Mouse (Mus musculus) MEL (cell line): ENCODE results near the gene Zfp593. TPM values are rescaled to one million over a fixed set of nuclear protein-coding genes. Genes with fewer than 3 reads are reported as not detected.

Experiments used
- DNase-seq: peaks from one replicate; pipeline ENCODE4 v3.0.0; 2011; ENCODE audit warnings: low read depth, low spot score
- H3K27ac ChIP-seq: 2 replicates; pipeline ENCODE4 v1.5.1; 2012; ENCODE audit warnings: low read depth, mild to moderate bottlenecking, control low read depth, low read length, moderate library complexity; ENCODE audit not compliant: control insufficient read depth
- H3K27me3 ChIP-seq, 2 experiments: fragments of 150-350 bp in 1 of 2; sonication (generic) in 1 of 2; 2 replicates each; pipeline ENCODE4 v1.6.1; 2012; ENCODE audit warnings: low read length in 2 of 2, mild to moderate bottlenecking in 2 of 2, improper control_type of control experiment in 1 of 2, moderate library complexity in 1 of 2; ENCODE audit not compliant: insufficient read depth in 2 of 2, control insufficient read depth in 1 of 2
- H3K36me3 ChIP-seq, 2 experiments: 2 replicates each; pipeline ENCODE4 v1.6.1; 2012 to 2014; ENCODE audit warnings: low read length in 2 of 2, improper control_type of control experiment in 1 of 2, inconsistent platforms in 1 of 2, mild to moderate bottlenecking in 1 of 2; ENCODE audit not compliant: insufficient read depth in 2 of 2, control insufficient read depth in 1 of 2
- H3K4me1 ChIP-seq, 2 experiments: fragments of 150-350 bp in 1 of 2; sonication (generic) in 1 of 2; 2 replicates each; pipeline ENCODE4 v1.6.1; 2012; ENCODE audit warnings: low read length in 2 of 2, improper control_type of control experiment in 1 of 2, mild to moderate bottlenecking in 1 of 2; ENCODE audit not compliant: insufficient read depth in 2 of 2, control insufficient read depth in 1 of 2
- H3K4me3 ChIP-seq, 2 experiments: fragments of 150-350 bp in 1 of 2; sonication (generic) in 1 of 2; 2 replicates each; pipeline ENCODE4 v1.5.1; 2012; ENCODE audit warnings: low read depth in 2 of 2, low read length in 2 of 2, mild to moderate bottlenecking in 2 of 2, moderate library complexity in 2 of 2, control low read depth in 1 of 2, improper control_type of control experiment in 1 of 2; ENCODE audit not compliant: control insufficient read depth in 1 of 2, insufficient read depth in 1 of 2
- H3K79me2 ChIP-seq: 2 replicates; pipeline ENCODE4 v1.6.1; 2012; ENCODE audit warnings: mild to moderate bottlenecking, low read length, moderate library complexity; ENCODE audit not compliant: control insufficient read depth, poor library complexity, insufficient read depth
- H3K9ac ChIP-seq: 2 replicates; pipeline ENCODE4 v1.6.1; 2012; ENCODE audit warnings: low read depth, mild to moderate bottlenecking, control low read depth, low read length, moderate library complexity; ENCODE audit not compliant: control insufficient read depth, poor library complexity, severe bottlenecking
- H3K9me3 ChIP-seq: fragments of 150-350 bp; sonication (generic); replicated peaks from 2 replicates; pipeline ENCODE4 v1.6.1; 2012; ENCODE audit warnings: mild to moderate bottlenecking, low read length, improper control_type of control experiment, moderate library complexity; ENCODE audit not compliant: insufficient read depth
- CHD1 ChIP-seq: IDR thresholded peaks from 2 replicates; pipeline ENCODE4 v1.6.1; 2012; ENCODE audit warnings: low read depth, mild to moderate bottlenecking, inconsistent platforms, low read length, improper control_type of control experiment
- CTCF ChIP-seq, 3 experiments: IDR thresholded peaks in 2 of 3; conservative IDR thresholded peaks in 1 of 3; 2 replicates each; pipeline ENCODE4 v1.5.1; 2011 to 2012; ENCODE audit warnings: low read length in 3 of 3, low read depth in 2 of 3, mild to moderate bottlenecking in 2 of 3, improper control_type of control experiment in 1 of 3, inconsistent platforms in 1 of 3, mixed read lengths in 1 of 3, moderate library complexity in 1 of 3; ENCODE audit not compliant: control insufficient read depth in 1 of 3, insufficient read depth in 1 of 3, poor library complexity in 1 of 3, severe bottlenecking in 1 of 3
- E2F4 ChIP-seq: IDR thresholded peaks from 2 replicates; pipeline ENCODE4 v1.6.1; 2011; ENCODE audit warnings: low read depth, low read length, improper control_type of control experiment, borderline replicate concordance
- ELF1 ChIP-seq: IDR thresholded peaks from 2 replicates; pipeline ENCODE4 v1.6.1; 2014; ENCODE audit warnings: low read depth, mild to moderate bottlenecking, inconsistent platforms, low read length, improper control_type of control experiment, moderate library complexity
- EP300 ChIP-seq, 2 experiments: IDR thresholded peaks; 2 replicates each; pipeline ENCODE4 v1.6.1; 2011; ENCODE audit warnings: improper control_type of control experiment in 2 of 2, low read length in 2 of 2, low read depth in 1 of 2, mild to moderate bottlenecking in 1 of 2
- ETS1 ChIP-seq: IDR thresholded peaks from 2 replicates; pipeline ENCODE4 v1.6.1; 2012; ENCODE audit warnings: low read depth, mild to moderate bottlenecking, inconsistent platforms, low read length, improper control_type of control experiment, moderate library complexity
- MAFK ChIP-seq: IDR thresholded peaks from 2 replicates; pipeline ENCODE4 v1.6.1; 2011; ENCODE audit warnings: low read depth, mild to moderate bottlenecking, low read length, improper control_type of control experiment, borderline replicate concordance
- MAX ChIP-seq: IDR thresholded peaks from 2 replicates; pipeline ENCODE4 v1.6.1; 2011; ENCODE audit warnings: low read length, improper control_type of control experiment
- MEF2A ChIP-seq: IDR thresholded peaks from 2 replicates; pipeline ENCODE4 v1.6.1; 2014; ENCODE audit warnings: low read depth, mild to moderate bottlenecking, inconsistent platforms, low read length, improper control_type of control experiment; ENCODE audit not compliant: poor library complexity, insufficient replicate concordance, severe bottlenecking; ENCODE audit errors: extremely low read depth
- MYB ChIP-seq: IDR thresholded peaks from 2 replicates; pipeline ENCODE4 v1.6.1; 2011; ENCODE audit warnings: mild to moderate bottlenecking, low read depth, low read length, improper control_type of control experiment
- MYC ChIP-seq: IDR thresholded peaks from 2 replicates; pipeline ENCODE4 v1.6.1; 2011; ENCODE audit warnings: low read depth, mild to moderate bottlenecking, low read length, improper control_type of control experiment, moderate library complexity
- NRF1 ChIP-seq: IDR thresholded peaks from 2 replicates; pipeline ENCODE4 v1.6.1; 2014; ENCODE audit warnings: low read depth, mild to moderate bottlenecking, inconsistent platforms, low read length, improper control_type of control experiment, moderate library complexity; ENCODE audit not compliant: poor library complexity, insufficient read depth, severe bottlenecking
- RAD21 ChIP-seq: IDR thresholded peaks from 2 replicates; pipeline ENCODE4 v1.6.1; 2011; ENCODE audit warnings: mild to moderate bottlenecking, low read depth, low read length, improper control_type of control experiment
- SIN3A ChIP-seq: IDR thresholded peaks from 2 replicates; pipeline ENCODE4 v1.6.1; 2012; ENCODE audit warnings: low read length, improper control_type of control experiment, inconsistent platforms
- SMC3 ChIP-seq: IDR thresholded peaks from 2 replicates; pipeline ENCODE4 v1.6.1; 2011; ENCODE audit warnings: low read depth, low read length, improper control_type of control experiment
- TAL1 ChIP-seq: IDR thresholded peaks from 2 replicates; pipeline ENCODE4 v1.6.1; 2012; ENCODE audit warnings: mild to moderate bottlenecking, inconsistent platforms, low read length, moderate library complexity, mixed read lengths
- TBP ChIP-seq: IDR thresholded peaks from 2 replicates; pipeline ENCODE4 v1.8.0; 2011; ENCODE audit warnings: low read depth, low read length, improper control_type of control experiment
- TCF12 ChIP-seq: IDR thresholded peaks from 2 replicates; pipeline ENCODE4 v1.6.1; 2014; ENCODE audit warnings: low read depth, mild to moderate bottlenecking, inconsistent platforms, low read length, improper control_type of control experiment, moderate library complexity
- ZC3H11A ChIP-seq: IDR thresholded peaks from 2 replicates; pipeline ENCODE4 v1.6.1; 2012; ENCODE audit warnings: low read depth, mild to moderate bottlenecking, inconsistent platforms, low read length, improper control_type of control experiment
- ZKSCAN1 ChIP-seq: IDR thresholded peaks from 2 replicates; pipeline ENCODE4 v1.6.1; 2012; ENCODE audit warnings: low read depth, mild to moderate bottlenecking, inconsistent platforms, low read length, improper control_type of control experiment, moderate library complexity
- ZNF384 ChIP-seq: IDR thresholded peaks from 2 replicates; pipeline ENCODE4 v1.6.1; 2012; ENCODE audit warnings: low read depth, mild to moderate bottlenecking, inconsistent platforms, low read length, improper control_type of control experiment
- polyA plus RNA-seq, 2 experiments: library from polyadenylated mRNA; stranded (reverse) in 1 of 2; unstranded in 1 of 2; fragments of >175 nt in 1 of 2; fragments of >200 nt in 1 of 2; gene quantifications; 2 replicates each; pipeline versions ENCODE4 v1.2.1 to v1.2.4; 2012; ENCODE audit warnings: low replicate concordance in 2 of 2, low read depth in 1 of 2; ENCODE audit not compliant: insufficient read length in 2 of 2, insufficient read depth in 1 of 2, missing spikeins in 1 of 2
- total RNA-seq: library from RNA; depleted of rRNA; stranded (reverse); fragments of 300-350 nt; gene quantifications from 2 replicates; pipeline ENCODE4 v1.2.3, GENCODE M21; 2012

Gene Zfp593
- total and polyA plus RNA-seq, 3 experiments = 30.4 to 33.9 TPM; not detected in 1

DNA sequence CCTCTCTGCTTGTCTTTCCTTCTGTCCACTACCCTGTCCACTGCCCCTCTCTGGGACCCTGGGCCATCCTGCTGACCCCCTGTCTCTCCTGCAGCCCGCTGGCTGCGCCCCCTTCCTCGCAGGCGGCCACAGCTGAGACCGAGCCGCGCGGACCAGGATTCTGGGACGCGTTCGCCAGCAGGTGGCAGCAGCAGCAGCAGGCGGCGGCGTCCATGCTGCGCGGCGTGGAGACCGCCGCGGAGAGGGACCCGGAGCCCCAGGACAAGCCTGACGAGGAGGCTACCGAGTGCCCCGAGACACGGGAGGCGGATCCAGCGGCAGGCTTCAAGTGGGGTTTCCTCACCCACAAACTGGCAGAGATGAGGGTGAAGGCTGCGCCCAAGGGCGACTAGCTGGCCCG is 4.3 kb upstream of the Zfp593 start:
- no peak overlapping the region for H3K27ac ChIP-seq
- H3K4me3 ChIP-seq = peak overlapping the region; percentile 52 to 59
- H3K27me3 ChIP-seq = no peaks in the 10 kb centered on the region
- peaks cover 0 to 3% of the 10 kb centered on the region in 2 experiments; a peak in 1 of 4 replicates for H3K36me3 ChIP-seq
- H3K79me2 ChIP-seq = peaks cover 7% of the 10 kb centered on the region
- peak; percentile 75 for DNase-seq
- H3K4me1 ChIP-seq = peaks cover 2 to 12% of the 10 kb centered on the region in 2 experiments; a peak in 2 of 4 replicates
- H3K9ac ChIP-seq = peak overlapping the region; percentile 77
- H3K9me3 ChIP-seq = no peaks in the 10 kb centered on the region
- no peak for TF ChIP-seq ELF1
- TF ChIP-seq MYC = no peak
- no peak for TF ChIP-seq CHD1
- no peak for TF ChIP-seq SIN3A
- TF ChIP-seq ZKSCAN1 = no peak
- no peak for TF ChIP-seq MEF2A
- TF ChIP-seq ZNF384 = no peak
- TF ChIP-seq ETS1 = no peak
- TF ChIP-seq MAX = no peak; the same call in 1 of the 2 replicates
- no peak for TF ChIP-seq TAL1
- no peak for TF ChIP-seq TBP
- no peak for TF ChIP-seq MYB
- no peak for TF ChIP-seq EP300 (IDR thresholded peaks at IDR 0.05; ENCODE audit: low read depth in 1 of 2, low read length in 2 of 2)
- TF ChIP-seq ZC3H11A = peak; percentile 38
- TF ChIP-seq SMC3 = peak; percentile 81
- 0 out of 2 replicates have a peak, but pooled peaks have one; percentile 14 for TF ChIP-seq NRF1
- 0 out of 2 replicates have a peak, but pooled peaks have one; percentile 25 for TF ChIP-seq TCF12
- peak in 2 of 3 experiments; percentile 88 to 95; a peak in 5 of 6 replicates for TF ChIP-seq CTCF (IDR thresholded peaks at IDR 0.05 in 2 of 3, conservative IDR thresholded peaks at IDR 0.05 in 1 of 3; ENCODE audit: control insufficient read depth in 1 of 3, insufficient read depth in 1 of 3, low read depth in 2 of 3, low read length in 3 of 3, poor library complexity in 1 of 3, severe bottlenecking in 1 of 3)
- peak; percentile 40 for TF ChIP-seq RAD21
- TF ChIP-seq E2F4 = no peak
- TF ChIP-seq MAFK = no peak

GRCm38 (mm10) chr4:134246719-134247258 is 1.4 kb upstream of the Zfp593 start, which contains the start of gene Gm30191:
TSS of gene Gm30191 (plus strand) at chr4:134246935.
- Histone ChIP-seq H3K79me2 (peaks cover 10% of the 10 kb centered on the region), H3K9me3 (no peaks in the 10 kb centered on the region), H3K4me3 (peak within 1 kb of the TSS; percentile 49 to 64), H3K9ac (peak within 1 kb of the TSS; percentile 69), H3K27me3 (no peaks in the 10 kb centered on the region), H3K27ac (no peak within 1 kb of the TSS), H3K4me1 (peaks cover 2 to 17% of the 10 kb centered on the region in 2 experiments; a peak in 3 of 4 replicates), H3K36me3 (peaks cover 0 to 3% of the 10 kb centered on the region in 2 experiments; a peak in 2 of 4 replicates)
- no peak for TF ChIP-seq ZKSCAN1
- no peak for DNase-seq
